Mouse (Mus musculus) embryo, embryonic 11 days (tissue): ENCODE results near the gene Inha.

Experiments used
- DNase-seq: peaks from one replicate; pipeline ENCODE4 v3.0.0-alpha.2; 2015

The Inha gene

DNA sequence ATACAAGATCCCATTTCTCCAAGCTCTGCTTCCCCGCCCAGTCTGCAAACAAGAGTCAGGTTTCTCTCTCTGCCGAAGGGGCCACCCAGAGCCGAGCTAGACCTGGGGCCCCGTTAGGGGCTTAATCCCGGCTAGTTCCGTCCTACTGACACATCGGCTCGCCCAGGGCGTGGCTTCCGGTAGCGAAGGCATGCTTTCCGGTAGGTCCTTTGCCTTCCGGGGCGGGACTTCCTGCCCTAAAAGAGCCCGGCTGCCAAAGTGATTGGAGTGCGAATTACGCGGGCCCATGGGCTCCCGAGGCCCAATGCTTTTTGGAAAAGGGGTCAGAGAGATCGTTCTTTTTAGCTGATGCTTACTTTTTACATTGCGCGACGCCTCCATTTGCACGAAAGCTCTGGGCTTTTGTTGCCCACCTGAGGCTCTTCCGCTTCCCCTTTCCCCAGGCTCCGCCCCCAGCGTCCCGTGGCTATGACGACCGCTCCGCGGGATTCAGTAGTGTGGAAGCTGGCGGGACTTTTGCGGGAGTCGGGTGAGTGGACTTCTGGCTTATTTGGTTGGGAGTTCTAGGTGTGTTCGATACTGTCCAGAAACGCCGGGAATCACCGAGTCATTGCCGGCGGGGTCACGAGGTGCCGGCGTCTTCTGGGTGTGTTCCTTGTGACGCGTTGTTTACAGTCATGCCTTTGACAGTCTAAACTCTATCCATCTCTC, 14.6 kb downstream of the Inha start, which contains the start of gene Stk11ip:
Stk11ip (plus strand) TSS at position 209 of the 711 bp plus-strand sequence.
- peak; percentile 99 for DNase-seq

DNA sequence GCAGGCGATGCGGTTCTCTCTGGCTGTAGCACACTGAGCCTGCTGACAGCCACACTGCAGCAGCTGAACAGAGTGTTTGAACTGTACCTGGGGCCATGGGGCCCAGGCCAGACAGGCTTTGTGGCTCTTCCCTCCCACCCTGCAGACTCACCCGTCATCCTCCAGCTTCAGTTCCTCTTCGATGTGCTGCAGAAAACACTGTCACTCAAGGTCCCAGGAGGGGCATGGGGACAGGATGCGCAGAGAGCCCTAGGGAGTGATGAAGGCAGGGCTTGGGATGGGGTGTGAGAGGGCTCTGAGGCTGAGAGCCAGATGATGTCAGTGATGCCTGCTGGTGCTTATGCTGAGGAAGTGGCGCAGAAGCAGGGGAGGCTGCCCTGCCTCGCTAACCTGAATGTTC, 17.8 kb downstream of the Inha start:
- DNase-seq: no peak

DNA sequence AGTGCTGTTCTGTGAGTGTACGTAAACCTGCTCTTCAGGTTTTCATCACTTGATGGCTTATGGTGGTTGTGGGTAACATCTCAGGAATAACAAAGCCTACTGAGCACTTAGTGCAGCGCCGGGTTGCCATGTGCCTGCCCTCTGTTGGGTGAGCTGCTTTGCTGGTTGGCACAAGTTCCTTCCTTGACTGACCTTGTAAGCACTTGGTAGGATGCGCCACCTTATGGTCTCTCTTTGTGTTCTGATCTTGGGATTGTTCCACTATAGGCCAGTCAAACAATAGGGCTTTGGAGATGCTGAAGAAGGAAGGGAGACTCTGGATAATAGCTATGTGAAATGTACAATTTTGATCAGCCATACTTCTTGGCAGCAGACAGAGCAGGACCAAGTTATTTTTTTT, 23.7 kb downstream of the Inha start:
- no peak for DNase-seq

DNA sequence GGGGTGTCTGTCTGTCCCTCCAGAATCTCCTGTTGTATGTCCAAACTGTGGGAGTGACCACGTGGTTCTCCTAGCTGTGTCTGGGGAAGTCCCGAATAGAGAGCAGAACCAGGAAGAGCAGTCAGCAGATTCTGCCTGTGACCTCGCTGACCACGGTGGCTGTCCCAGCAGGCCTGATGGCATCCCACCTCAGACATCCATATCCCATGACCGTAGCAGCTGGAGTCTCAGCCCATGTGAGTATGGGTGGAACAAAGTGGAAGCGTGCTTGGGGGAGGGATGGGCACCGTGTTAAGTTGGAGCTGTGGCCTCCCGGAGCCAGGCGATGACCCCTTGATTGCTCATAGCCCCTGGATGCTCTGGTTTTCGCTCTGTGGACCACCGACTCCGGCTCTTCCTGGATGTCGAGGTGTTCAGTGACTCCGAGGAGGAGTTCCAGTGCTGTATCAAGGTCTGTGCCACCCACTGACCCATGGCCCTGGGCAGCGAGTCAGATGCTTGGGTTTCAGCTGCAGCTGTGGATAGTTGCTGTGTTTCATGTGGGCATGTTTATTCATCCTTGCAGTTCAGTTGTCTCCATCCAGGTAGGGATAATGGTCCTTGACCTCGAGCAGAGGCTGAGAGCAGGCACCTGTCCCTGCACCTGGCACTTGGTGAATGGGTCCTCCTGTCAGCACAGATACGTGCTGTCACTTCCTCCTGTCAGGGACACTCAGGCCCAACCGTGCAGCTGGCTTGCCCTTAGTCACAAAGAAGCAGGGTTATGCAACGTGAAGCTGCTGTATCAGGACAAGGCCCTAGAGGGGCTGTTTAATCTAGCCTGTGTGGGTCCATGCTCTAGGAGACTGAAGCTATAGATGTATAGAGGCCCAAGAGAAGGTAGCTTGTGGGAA, 25.6 kb downstream of the Inha start:
- DNase-seq: no peak

DNA sequence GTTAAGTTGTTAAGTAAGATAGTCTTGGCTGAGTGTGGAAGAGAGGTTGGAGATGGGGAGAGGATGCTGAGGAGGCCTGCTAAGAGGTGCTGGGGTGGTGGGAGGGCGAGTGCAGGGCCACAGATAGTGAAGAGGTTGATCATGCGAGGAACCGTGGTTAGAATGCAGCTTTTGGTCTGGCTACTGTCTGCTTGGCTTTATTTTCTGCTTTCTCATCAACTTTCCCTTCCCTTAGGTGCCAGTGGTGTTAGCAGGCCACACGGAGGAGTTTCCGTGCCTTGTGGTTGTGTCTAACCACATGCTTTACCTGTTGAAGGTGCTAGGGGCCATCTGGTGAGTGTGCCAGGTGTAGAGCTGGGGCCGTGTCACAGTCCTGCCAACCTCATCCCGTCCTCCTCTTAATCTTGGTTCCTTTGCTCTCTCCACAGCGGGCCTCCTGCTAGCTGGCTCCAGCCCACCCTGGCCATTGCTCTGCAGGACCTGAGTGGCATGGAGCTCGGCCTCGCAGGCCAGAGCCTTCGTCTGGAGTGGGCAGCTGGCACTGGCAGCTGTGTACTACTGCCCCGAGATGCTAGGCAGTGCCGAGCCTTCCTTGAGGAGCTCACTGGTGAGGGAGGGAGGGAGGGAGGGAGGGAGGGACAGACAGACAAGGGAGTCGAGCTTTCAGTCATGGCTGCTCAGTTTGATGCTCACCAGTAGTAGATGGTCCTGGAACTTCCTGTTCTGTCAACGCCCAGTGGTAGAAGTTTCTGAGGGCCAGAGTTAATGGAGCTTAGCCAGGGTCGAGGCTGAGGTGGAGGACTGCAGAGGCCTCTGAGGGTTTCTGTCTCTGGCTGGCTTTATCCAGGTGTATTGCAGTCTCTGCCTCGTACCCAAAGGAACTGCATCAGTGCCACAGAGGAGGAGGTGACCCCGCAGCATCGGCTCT, 26.7 kb downstream of the Inha start:
- no peak for DNase-seq

DNA sequence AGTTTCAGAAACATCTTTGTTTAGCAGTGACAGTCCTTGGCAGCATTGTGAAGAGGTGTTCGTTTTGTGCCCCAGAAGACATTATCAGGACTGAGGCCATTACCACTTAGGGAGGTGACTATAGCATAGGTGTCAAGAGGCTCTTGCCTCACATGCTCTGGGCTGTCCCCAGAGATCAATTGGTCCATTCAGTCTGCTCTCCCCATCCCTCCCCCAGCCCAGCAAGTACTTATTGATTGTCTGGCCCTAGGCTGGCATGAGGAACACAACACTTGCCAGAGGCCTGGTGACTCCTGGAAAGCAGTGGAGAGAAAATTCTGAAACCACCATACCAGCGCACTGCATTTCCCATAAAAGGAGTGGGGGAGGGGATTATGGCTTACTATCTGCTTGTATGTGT, 30.7 kb downstream of the Inha start:
- no peak for DNase-seq

DNA sequence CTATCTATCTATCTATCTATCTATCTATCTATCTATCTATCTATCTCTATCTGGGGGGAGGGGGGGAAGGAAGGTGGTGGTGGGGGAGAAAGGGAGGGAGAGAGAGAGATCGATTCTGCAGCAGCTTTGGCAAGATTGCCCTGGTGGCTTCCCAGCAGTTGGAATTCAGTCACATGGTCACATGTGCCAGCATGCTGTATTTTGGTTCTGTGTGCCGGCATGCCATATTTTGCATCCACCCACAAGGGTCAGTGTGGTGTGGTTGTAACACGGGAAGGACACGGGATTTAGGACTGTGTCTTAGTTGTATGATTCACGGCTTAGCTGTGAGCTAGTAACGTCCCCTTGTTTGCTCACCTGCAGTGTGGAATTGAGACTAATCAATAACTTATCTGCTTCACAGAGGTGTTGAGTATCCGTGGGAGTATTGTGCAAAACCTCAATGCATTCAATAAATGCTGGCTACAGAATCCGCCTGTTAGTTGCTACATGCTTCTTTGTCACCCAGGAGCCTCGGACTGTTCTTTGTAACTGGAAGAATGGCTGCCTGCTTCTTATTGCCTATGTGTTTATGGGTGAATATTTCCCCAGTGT, 31.8 kb downstream of the Inha start:
- no peak for DNase-seq

DNA sequence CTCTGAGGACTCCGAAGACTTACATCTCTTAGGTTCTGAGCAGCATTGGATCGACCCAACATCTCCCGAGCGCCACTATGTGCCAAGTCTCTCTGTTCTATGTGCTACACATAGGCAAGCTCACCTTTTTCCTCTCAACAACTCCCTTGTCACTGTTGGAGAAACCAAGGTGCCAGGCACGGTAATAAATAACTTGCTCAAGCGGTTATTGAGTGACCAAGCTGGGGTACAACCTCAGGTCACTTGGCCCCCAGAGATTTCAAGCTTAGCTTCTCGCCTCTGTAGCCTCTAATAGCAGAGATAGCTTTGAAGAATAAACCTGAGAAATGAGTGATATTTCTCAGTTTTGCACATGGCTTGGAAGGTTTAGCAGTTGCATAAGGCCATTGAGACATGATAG, 34.6 kb downstream of the Inha start:
- no peak for DNase-seq

DNA sequence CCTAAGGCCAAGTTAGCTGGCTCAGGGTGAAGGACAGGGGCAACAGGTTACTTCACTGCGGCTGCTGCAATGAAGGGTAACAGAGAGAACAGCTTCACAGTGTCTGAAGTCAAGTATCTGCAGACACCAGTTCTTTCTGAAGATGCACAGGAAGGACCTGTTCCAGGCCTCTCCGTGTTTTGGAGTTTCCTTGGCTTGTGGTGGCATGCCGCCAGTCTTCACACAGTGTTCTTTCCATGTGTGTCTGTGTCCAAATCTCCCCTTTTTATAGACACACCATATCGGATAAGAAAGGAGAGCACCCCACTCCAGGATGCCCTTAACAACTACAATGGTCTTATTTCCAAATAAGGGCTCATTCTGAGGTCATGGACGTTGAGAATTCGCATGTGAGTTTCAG, 37.5 kb downstream of the Inha start:
- no peak for DNase-seq

DNA sequence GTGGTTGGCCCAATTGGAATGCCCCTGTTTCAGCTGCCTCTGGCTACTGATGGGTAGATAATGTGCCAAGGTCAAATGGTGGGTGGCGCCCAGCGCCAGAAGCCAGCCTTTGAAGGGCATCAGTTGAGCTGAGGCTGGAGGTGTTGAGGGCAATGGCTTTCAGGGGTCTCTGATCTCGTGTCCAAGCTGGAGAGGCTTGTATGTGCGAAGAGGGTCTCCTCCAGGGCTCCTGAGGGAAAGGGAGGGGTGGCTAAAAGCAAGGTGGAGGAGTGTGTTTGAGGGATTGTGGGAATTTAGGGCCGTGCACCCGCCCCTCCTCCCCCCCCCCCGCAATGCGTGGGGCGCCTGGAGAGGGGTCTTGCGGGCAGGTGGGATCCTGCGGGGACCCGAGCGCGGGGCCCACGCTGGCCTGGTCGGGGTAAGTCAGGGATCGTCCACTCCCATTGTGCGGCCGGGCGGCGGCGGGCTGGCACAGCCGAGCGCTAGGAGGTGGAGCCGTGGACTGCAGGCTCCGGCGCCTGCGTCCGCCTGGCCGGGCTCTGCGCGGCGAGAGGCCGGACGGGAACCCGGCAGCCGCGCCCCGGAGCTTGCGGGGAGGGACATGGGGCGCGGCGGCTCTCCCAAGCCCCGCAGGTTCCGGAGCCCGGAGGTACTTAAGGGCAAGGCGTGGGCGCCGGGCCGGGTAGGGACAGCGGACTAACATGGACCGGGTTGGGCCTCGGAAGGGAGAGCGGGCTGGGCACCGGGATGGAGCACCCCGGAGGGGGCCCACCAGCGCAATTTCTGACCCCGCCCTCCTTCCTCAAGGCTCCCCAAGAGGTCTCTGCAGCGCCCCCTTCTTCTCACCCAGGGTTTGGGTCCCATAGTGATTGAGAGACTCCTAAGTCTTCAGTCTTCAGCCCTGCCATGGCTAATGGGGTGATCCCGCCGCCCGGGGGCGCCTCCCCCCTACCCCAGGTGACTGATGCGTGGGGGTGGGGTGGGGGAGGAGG, 39.4 kb downstream of the Inha start, which contains the start of gene Slc4a3:
Slc4a3 (plus strand) TSS at position 302 of the 992 bp plus-strand sequence.
- DNase-seq: peak; percentile 86

DNA sequence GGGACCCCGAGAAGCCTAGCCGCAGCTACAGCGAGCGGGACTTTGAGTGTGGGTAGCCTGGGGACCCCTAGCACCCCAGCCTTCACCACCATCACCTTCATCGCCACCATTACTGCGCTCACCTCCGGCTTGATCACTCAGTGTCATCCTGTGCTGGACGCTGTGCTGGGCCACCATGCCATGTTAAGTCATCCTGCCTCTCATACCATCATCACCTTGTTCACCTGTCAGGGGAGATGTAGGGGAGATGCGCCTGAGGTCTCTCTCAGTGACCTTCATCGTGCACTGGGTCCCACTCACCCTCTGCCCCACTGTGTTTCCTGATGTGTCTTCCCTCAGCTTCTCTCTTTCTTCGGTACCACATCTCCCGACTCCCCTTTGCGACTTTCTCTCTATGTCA, 40.5 kb downstream of the Inha start:
- no peak for DNase-seq

DNA sequence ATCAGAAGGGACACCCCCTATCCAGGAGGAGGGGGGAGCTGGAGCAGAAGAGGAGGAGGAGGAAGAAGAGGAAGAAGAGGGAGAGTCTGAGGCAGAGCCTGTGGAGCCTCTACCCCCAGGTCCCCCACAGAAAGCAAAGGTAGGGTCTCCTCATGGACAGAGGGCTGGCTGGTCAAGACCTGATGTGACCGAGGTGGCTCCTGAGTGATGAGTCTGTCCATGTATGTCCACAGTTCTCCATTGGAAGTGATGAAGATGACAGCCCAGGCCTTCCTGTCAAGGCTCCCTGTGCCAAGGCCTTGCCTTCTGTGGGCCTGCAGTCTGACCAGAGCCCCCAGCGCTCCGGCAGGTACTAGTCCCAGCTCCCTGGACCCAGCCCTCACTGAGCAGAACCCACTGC, 41.2 kb downstream of the Inha start:
- DNase-seq: no peak

DNA sequence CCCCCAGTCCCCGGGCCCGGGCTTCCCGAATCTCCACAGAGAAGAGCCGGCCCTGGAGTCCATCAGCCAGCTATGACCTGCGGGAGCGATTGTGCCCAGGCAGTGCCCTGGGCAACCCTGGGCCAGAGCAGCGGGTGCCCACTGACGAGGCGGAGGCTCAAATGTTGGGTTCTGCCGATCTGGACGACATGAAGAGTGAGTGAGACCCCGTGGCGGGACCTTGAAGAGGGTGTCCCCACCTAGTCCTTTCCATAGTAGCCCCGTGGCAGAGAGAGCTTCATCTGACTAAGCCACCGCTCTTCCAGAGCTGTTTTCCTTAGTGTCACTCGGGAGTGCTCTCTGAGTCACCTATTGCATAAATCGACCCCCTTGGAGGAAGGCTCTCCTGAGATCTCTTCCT, 42.0 kb downstream of the Inha start:
- no peak for DNase-seq

DNA sequence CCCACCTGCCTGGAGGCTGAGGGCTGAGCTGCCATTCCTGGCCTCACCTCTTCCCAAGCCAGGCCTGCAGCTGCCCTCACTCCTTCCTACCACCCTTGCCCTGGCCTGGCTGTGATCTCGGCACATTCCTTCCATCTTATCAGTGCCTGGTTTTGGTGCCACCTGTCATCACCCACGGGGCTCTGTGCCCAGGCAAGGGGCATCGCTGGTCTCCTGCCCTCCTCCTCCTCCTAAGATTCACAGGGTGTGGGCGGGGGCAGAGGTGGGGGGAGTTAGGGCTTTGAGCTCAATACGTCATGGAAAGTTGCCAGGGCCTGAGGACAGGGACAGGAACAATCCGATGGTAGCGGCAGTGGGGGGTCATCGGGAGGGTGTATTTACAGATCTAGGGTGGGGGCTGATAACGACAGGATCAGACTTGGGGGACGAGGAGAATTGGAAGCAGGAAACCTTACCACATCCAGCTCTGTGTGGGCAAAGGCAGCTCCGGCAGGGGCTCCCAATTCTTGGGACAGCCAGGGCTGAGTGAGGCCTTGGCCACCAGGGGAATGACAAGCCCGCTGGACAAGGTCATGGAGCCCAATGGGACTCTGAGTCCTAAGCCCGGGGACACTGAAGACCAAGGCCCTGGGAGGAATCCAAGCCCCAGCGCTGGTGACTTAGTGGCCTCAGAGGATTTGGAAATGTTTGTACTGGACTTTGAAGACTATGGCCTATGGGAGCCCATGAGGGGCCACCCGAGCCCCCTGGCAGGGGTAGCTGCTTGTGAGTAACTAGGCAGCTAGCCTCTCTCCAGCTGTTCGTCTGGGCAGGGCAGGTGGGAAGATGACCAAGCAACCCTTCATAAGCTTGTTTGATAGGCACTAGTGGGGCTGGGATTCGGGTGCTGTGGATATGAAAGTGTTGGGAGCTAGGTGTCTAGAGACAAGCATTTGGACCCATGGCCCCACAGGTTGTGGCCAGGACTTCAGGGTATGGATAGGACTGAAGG, 42.7 kb downstream of the Inha start:
- DNase-seq: no peak

DNA sequence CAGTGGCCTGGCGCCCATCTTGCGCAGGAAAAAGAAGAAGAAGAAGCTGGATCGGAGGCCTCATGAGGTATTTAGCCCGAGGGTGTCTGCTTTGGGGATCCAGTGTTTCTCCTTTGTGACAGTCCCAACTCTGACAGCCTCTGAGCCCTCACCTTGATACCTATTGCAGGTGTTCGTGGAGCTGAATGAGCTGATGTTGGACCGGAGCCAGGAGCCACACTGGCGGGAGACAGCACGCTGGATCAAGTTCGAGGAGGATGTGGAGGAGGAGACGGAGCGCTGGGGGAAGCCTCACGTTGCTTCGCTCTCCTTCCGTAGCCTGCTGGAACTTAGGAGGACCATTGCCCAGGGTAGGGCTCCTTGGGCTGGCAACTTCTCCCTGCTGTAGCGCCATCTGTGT, 43.7 kb downstream of the Inha start:
- no peak for DNase-seq

DNA sequence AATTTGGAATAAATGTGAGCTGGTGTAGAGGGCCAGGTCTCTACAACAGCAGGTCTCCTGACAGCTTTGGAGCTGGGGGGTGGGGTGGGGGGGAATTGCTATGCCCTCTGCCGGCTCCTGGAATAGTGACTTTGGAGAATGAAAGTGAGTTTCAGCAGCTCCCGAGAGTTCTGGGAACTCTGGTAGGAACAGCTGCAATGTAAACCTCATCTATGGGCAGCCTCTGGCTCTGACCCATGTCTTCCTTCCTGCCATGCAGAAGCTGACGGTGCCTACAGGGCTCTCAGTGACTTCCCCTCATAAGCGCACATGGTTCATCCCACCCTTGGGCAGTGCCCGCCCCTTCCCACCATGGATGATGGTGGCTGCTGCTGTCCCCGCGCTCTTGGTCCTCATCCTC, 48.8 kb downstream of the Inha start:
- DNase-seq: no peak

DNA sequence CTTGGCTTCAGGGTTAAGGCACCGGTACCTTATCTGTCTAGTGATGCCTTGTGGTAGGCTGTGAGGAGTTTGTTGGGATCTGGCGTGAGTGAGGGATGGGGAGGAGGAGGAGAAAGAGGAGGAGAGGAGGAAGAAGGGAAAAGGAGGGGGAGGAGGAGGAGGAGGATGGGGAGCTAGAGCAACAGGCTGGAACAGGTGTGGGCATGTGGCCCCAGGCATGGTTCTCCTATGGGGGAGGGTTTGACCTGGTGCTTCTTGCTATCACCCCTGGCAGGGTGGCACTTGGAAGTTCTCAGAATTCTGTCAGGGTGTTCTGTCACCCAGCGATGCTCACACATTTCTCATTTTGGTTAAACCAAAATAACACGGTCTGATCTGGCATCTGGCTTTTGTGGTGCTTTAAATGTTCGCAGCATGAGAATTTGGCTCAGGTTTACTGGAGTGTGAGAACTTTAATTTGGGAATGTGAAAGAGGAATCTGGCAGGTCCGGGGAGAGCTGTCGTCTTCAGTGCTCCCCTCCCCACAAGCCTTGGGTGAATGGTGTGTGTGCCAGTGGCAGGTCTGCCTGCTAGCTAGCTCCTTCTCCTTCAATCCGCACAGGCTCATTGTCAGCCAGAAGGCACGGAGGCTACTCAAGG, 49.4 kb downstream of the Inha start:
- DNase-seq: no peak

DNA sequence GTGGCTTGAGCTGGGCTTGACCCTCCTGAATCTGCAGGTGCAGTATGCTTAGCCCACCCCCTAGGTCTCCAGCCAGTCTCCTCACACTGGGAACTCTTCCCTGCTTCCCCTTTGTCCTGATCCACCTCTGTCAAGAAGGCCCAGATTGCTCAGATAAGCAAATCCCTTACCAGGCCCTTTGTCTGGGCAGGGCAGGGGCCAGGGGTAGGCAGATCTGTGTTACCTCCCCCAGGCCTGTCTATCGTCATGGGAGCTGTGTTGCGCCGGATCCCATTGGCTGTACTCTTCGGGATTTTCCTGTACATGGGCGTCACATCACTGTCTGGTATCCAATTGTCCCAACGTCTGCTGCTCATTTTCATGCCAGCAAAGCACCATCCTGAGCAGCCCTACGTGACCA, 50.2 kb downstream of the Inha start:
- DNase-seq: no peak

DNA sequence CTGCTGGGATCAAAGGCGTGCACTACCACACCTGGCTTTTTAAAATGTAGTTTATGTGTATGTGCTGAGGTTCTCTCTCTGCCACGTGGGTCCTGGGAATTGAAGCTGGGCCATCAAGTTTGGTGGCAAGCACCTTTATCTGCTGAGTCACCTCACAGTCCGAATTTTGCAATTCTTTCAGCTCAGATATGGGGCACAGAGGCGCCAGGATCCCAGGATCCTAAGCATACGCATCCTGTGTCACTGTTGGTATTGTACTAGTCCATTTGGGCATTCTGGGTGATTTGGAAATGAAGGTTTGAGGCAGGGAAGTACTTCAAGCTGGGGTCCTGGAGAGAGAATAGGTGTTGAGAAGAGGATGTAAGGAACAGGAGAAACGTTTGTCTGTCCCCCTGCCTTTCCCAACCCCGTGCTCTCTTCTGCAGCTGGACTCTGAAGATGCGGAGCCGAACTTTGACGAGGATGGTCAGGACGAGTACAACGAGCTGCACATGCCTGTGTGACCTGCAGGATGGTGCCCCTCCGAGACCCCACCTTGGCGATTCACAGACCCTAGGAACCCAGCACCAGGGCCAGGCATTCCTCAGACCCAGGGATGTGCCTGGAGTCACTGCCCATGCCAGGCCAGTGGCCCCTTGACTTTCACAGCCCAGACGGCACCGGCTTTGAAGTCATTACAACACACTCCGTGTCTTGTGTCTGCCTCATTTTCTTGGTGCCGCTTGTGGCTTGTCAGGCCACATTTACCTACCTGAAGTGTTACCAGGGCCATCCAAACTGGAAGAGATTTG, 51.7 kb downstream of the Inha start:
- DNase-seq: no peak
